Mouse (Mus musculus): Measurements from ENCODE around the gene Nup98. TPM values are rescaled to one million over a fixed set of nuclear protein-coding genes. Genes with fewer than 3 reads are reported as not detected.

Gene Nup98
- polyA plus RNA-seq, 1 experiment from 2014 or later = 35.3 TPM

DNA sequence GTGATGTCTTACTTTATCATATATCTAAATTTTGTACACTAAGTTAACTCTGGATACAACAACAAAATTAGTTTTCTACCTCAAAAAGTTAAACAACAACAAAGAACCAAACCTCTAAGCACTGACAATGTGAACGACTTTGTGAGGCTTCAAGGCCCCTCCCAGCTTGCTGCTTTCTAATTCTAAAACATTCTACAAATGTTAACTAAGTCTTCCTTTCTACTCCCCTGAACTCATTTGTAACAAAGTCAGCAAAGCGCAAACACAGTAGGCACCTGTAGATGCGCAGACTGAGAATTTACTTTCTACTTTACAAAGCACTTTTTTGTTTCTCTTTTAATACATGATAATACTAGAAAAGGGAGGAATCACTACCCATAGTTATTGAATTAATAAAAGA is 9.4 kb downstream of the Nup98 start:
- Histone ChIP-seq H3K36me3 (no peaks in the 10 kb centered on the region), H3K4me1 (0 out of 2 replicates have a peak, but pooled peaks cover 3% of the 10 kb centered on the region), H3K9ac (no peak overlapping the region), H3K27me3 (no peaks in the 10 kb centered on the region), H3K4me2 (no peak overlapping the region), H3K27ac (no peak overlapping the region), H3K9me3 (no peaks in the 10 kb centered on the region), H3K4me3 (no peak overlapping the region)
- ATAC-seq (ENCODE audit: borderline replicate concordance, extremely low read depth, low FRiP score, low TSS enrichment) = no peak
- WGBS = 79% methylated on average over 3 of the region's 3 CpGs

DNA sequence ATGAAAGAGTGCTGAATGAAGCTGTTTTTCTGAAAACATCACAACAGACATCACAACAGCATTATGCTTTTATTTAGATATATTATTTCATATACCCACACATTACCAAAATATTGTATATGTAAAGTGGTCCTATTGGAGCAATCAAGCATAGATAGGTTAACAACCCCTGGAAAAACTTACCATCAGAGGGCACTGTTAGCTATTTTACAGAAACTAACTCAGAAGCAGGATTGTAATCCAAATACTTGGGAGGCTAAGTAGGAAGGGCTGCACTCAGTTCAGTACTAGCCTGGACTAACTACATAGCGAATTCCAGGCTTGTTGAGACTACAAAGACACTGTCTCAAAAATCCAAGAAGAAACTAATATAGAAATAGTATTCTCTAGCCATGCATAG is 17.6 kb downstream of the Nup98 start:
- no peak for ATAC-seq (ENCODE audit: borderline replicate concordance, extremely low read depth, low FRiP score, low TSS enrichment)
- Histone ChIP-seq H3K4me2 (no peak overlapping the region), H3K27me3 (no peaks in the 10 kb centered on the region), H3K9ac (no peak overlapping the region), H3K36me3 (peaks cover 66% of the 10 kb centered on the region), H3K9me3 (no peaks in the 10 kb centered on the region), H3K4me3 (no peak overlapping the region), H3K27ac (no peak overlapping the region), H3K4me1 (no peaks in the 10 kb centered on the region)
- WGBS = 88% methylated on average over 1 of the region's 1 CpGs

DNA sequence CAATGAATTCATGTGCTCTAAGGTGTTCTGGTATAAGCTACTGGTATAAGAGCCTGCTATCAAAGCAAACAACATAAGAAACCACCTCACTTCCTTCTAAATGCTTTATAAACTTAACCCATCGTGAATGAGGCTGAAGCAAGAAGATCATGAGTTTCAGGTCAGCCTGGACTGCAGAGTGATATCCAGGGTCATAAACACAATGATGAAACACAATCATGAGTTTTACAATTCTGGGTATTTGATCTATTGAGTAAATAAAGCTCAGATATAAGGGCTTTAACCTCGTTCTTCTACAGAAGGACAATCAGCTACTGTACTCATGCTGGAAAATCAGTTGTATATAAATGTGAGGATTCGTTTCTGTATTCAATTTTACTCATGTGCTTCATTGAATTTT is 26.1 kb downstream of the Nup98 start:
- Histone ChIP-seq H3K9me3 (no peaks in the 10 kb centered on the region), H3K36me3 (peaks cover 70% of the 10 kb centered on the region), H3K4me2 (no peak overlapping the region), H3K4me3 (no peak overlapping the region), H3K27me3 (no peaks in the 10 kb centered on the region), H3K9ac (no peak overlapping the region), H3K27ac (no peak overlapping the region), H3K4me1 (no peaks in the 10 kb centered on the region)
- WGBS = 84% methylated on average over 3 of the region's 3 CpGs
- no peak for ATAC-seq (ENCODE audit: borderline replicate concordance, extremely low read depth, low FRiP score, low TSS enrichment)

DNA sequence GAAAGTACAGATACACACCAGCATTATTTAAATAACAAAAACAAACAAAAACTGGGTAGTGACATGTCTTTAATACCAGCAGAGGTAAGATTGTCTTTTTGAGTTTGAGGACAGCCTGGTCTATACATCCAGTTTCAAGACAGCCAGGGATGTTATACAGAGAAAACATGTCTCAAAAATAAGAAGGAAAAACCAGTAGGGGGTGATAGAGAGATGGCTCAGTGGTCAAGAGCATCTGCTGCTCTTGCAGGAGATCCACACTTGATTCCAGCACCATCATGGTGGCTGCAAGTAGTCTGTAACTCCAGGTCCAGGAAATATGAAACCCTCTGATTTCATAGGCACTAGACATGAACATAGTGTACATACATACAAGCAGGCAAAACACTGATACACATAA is 39.7 kb downstream of the Nup98 start:
- no peaks in the 10 kb centered on the region for H3K4me1 ChIP-seq
- no peaks in the 10 kb centered on the region for H3K27me3 ChIP-seq
- H3K4me3 ChIP-seq = no peak overlapping the region
- no peak overlapping the region for H3K4me2 ChIP-seq
- no peak for ATAC-seq (ENCODE audit: borderline replicate concordance, extremely low read depth, low FRiP score, low TSS enrichment)
- peaks cover 22% of the 10 kb centered on the region; the same call in 1 of the 2 replicates for H3K36me3 ChIP-seq
- no peak overlapping the region for H3K9ac ChIP-seq
- H3K9me3 ChIP-seq = no peaks in the 10 kb centered on the region
- no peak overlapping the region for H3K27ac ChIP-seq

DNA sequence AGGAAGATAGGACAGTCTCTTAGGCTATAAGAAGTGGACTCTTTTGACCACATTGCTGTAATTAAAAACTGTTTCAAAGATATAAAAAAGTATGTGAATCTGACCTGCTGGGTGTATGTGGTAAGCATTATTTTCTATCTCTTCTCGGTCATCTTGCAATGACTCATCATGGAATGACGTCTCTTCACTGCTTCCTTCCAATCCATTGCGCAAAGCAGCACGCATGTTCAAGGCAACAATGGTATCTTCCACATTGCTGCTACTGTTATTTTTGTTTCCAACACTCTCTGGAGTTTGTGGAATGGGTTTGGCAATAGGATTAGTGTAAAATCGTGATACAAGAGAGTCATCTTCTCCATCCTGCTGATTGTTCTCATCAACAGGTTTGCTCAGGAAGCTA is 56.3 kb downstream of the Nup98 start:
- no peak overlapping the region for H3K4me3 ChIP-seq
- H3K36me3 ChIP-seq = peaks cover 62% of the 10 kb centered on the region
- no peak for ATAC-seq (ENCODE audit: borderline replicate concordance, extremely low read depth, low FRiP score, low TSS enrichment)
- WGBS = 88% methylated on average over 5 of the region's 5 CpGs
- H3K27ac ChIP-seq = no peak overlapping the region
- H3K9ac ChIP-seq = no peak overlapping the region
- no peaks in the 10 kb centered on the region for H3K9me3 ChIP-seq
- no peaks in the 10 kb centered on the region for H3K27me3 ChIP-seq
- no peaks in the 10 kb centered on the region for H3K4me1 ChIP-seq
- H3K4me2 ChIP-seq = no peak overlapping the region

DNA sequence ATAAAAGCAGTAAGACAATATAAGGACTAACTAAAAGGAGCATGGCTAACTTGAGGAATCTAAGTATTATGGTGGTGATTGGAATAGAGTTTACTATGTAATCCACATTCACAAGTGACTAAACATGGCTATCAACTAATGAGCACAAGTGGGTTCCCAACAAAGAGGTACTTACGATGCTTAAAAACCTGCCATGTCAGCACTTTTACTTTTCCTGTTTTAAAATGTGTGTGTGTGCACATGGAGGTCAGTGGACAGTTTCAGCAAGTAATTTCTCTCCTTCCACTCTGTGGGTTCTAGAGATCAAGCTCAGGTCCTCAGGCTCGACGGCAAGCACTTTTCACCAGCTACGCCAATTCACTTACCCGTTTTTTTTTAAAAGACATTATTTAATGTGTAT is 72.1 kb downstream of the Nup98 start:
- no peak for ATAC-seq (ENCODE audit: borderline replicate concordance, extremely low read depth, low FRiP score, low TSS enrichment)
- over 99% methylated on average over 5 of the region's 5 CpGs for WGBS

DNA sequence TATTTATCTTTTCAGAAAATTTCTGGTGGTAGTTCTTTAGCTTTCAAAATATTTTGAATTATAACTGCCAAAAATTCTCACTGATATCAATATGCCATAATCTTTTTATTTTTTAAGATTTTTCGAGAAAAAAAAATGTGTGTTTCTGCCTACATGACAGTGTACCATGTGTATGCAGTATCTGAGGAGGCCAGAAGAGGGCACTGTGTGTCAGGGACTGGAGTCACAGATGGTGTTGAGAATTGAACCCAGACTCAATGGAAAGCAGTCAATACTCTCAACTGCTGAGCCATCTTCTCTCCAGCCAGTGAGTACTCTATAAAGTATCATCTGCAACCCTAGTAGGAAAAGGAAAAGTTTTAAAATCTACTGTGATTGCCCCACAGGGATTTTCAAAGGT is 72.5 kb downstream of the Nup98 start:
- H3K4me1 ChIP-seq = no peaks in the 10 kb centered on the region
- no peak overlapping the region for H3K4me3 ChIP-seq
- H3K27me3 ChIP-seq = no peaks in the 10 kb centered on the region
- no peak overlapping the region for H3K4me2 ChIP-seq
- no peak overlapping the region for H3K27ac ChIP-seq
- no peaks in the 10 kb centered on the region for H3K9me3 ChIP-seq
- H3K9ac ChIP-seq = no peak overlapping the region
- H3K36me3 ChIP-seq = peaks cover 75% of the 10 kb centered on the region
- WGBS = 89% methylated on average over 1 of the region's 1 CpGs
- no peak for ATAC-seq (ENCODE audit: borderline replicate concordance, extremely low read depth, low FRiP score, low TSS enrichment)

More for the DNA sequence above, 72.1 kb downstream of the Nup98 start:
- no peak overlapping the region for H3K27ac ChIP-seq
- H3K9ac ChIP-seq = no peak overlapping the region
- no peaks in the 10 kb centered on the region for H3K4me1 ChIP-seq
- H3K27me3 ChIP-seq = no peaks in the 10 kb centered on the region
- no peak overlapping the region for H3K4me2 ChIP-seq
- H3K36me3 ChIP-seq = peaks cover 73% of the 10 kb centered on the region
- H3K4me3 ChIP-seq = no peak overlapping the region
- H3K9me3 ChIP-seq = no peaks in the 10 kb centered on the region

DNA sequence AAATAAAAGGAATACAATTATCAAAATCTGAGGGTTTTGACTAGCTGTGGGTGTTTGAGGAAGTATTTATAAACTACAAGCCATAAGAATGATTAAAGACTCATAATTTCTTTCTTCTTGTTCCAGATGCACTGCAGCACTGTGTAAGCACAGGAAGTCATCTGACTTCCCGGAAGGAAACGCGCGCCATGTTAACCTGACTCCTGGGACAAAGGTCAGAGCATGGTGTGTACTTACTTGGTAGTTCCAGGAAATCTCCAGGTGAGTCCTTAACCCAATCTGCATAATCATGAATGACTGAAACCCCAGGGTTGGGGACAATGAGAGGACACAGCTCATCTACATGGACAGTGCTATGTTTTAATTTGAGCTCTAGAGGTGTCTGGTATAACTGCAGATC is 77.6 kb downstream of the Nup98 start:
- peaks cover 83% of the 10 kb centered on the region for H3K36me3 ChIP-seq
- H3K4me3 ChIP-seq = no peak overlapping the region
- H3K9me3 ChIP-seq = no peaks in the 10 kb centered on the region
- no peaks in the 10 kb centered on the region for H3K4me1 ChIP-seq
- no peak overlapping the region for H3K4me2 ChIP-seq
- WGBS = 54% methylated on average over 4 of the region's 4 CpGs
- no peaks in the 10 kb centered on the region for H3K27me3 ChIP-seq
- no peak for ATAC-seq (ENCODE audit: borderline replicate concordance, extremely low read depth, low FRiP score, low TSS enrichment)
- no peak overlapping the region for H3K27ac ChIP-seq
- no peak overlapping the region for H3K9ac ChIP-seq

DNA sequence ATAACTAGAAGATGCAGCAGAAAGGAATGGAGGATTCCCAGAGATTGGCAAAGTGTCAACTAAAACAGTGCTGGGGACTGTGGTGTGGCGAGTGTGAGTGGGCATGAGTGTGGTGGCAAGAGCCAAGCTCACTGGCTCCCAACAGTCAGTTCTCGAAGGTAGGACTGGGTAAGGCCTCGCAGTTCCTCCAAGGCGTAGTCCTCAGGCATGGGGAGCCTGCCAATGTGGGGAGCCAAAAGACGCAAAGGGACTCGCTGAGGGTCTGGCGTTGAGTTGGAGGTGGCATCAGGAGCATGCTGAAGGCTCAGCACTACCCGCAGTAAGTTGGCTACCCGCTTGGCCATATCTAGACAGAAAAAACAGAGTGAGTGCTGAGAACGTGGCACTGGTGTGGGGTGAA is 89.7 kb downstream of the Nup98 start:
- Histone ChIP-seq H3K36me3 (peaks cover 69% of the 10 kb centered on the region), H3K4me2 (no peak overlapping the region), H3K9me3 (no peaks in the 10 kb centered on the region), H3K27ac (no peak overlapping the region), H3K4me3 (no peak overlapping the region), H3K9ac (no peak overlapping the region), H3K4me1 (no peaks in the 10 kb centered on the region), H3K27me3 (no peaks in the 10 kb centered on the region)
- ATAC-seq (ENCODE audit: borderline replicate concordance, extremely low read depth, low FRiP score, low TSS enrichment) = no peak
- WGBS = 93% methylated on average over 10 of the region's 10 CpGs

DNA sequence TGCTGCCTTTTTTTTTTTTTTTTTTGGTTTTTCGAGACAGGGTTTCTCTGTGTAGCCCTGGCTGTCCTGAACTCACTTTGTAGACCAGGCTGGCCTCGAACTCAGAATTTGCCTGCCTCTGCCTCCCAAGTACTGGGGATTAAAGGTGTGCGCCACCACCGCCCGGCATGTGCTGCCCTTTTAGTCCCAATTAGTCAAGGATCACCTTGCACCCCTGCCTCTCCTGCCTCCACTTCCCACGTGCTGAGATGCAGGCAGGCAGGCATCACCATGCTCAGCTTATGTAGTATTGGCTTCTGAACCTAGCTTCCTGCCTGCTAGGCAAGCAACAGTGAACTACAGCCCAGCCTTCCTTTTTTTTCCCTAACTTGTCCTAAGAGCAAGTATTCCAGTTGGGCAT is 92.6 kb downstream of the Nup98 start:
- Histone ChIP-seq H3K4me2 (no peak overlapping the region), H3K36me3 (peaks cover 39% of the 10 kb centered on the region), H3K4me3 (no peak overlapping the region), H3K9me3 (no peaks in the 10 kb centered on the region), H3K4me1 (no peaks in the 10 kb centered on the region), H3K27me3 (no peaks in the 10 kb centered on the region), H3K27ac (no peak overlapping the region), H3K9ac (no peak overlapping the region)
- ATAC-seq (ENCODE audit: borderline replicate concordance, extremely low read depth, low FRiP score, low TSS enrichment) = no peak
- 63% methylated on average over 6 of the region's 6 CpGs for WGBS

DNA sequence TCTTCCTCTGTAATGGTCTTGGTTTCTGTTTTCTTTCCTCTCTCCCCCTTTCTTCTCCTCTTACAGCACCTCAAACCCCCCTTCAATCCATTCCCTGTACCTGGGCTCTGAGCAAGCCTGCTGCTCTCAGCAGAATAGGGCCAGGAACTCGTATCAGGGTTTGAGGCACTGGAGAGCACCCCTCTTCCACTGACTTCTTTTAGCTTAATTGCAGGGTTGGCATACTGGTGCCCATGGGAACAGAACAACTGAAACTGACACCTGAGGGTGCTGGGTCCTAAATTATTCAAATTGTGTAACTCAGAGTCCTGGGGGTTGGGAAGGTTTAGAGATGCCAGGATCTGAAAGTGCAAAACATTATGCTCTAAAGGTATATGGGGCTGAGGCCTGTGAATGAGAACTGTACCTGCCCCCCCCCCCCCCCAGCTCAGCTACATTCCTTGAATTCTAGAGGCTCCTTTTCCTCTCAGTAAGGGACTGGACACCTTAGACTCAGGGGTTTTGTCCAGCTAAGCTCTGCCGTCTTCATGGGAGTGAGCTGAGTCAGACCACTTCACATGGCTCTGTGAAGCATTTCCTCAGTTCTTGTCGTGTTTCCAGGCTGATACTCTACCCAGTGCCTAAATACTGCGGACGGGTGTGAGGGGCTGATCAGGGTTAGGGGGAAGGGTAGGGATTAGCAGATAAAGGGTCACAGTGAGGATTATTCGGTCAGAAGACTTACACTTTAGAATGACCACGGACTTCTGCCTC is 93.2 kb downstream of the Nup98 start, which contains the start of gene Chrna10:
Gene Chrna10, minus strand, starts transcription at position 250 of the 753 bp plus-strand sequence.
- ATAC-seq (ENCODE audit: borderline replicate concordance, extremely low read depth, low FRiP score, low TSS enrichment) = no peak

DNA sequence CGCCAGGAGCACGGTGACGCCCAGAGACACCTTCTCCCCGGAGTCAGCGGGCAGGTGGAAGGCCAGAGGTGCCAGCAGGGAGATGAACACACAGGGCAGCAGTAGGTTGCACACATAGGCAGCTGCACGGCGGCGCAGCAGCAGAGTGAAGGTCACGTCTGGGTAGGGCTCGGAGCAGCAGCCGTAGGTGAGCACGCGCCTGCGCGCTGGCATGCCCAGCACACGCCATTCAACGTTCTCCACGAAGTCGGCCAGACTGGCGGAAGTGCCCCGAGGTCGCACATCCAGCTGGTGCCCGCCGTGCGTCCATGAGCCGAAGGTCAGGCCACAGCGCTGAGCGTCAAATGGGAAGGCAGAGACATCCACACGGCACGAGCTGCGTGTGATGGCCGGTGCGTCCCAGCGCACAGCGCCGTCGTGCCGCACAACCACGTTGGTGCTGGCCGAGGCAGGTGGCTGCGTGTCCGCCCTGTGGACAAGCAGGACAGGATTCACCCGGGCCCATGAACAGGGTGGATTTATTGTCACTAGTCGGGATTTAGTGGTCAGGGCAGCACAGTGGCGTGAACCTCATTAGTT is 96.7 kb downstream of the Nup98 start:
- no peak overlapping the region for H3K4me2 ChIP-seq
- H3K9ac ChIP-seq = no peak overlapping the region
- no peak overlapping the region for H3K4me3 ChIP-seq
- H3K36me3 ChIP-seq = no peaks in the 10 kb centered on the region; the same call in 1 of the 2 replicates
- no peak overlapping the region for H3K27ac ChIP-seq
- H3K9me3 ChIP-seq = no peaks in the 10 kb centered on the region
- 65% methylated on average over 45 of the region's 45 CpGs for WGBS
- H3K27me3 ChIP-seq = no peaks in the 10 kb centered on the region
- no peaks in the 10 kb centered on the region for H3K4me1 ChIP-seq
- no peak for ATAC-seq (ENCODE audit: borderline replicate concordance, extremely low read depth, low FRiP score, low TSS enrichment)

More for the DNA sequence above, 93.2 kb downstream of the Nup98 start, which contains the start of gene Chrna10:
- Histone ChIP-seq H3K27ac (no peak within 1 kb of the TSS), H3K27me3 (no peaks in the 10 kb centered on the region), H3K4me2 (no peak within 1 kb of the TSS), H3K9ac (no peak within 1 kb of the TSS), H3K36me3 (peaks cover 34% of the 10 kb centered on the region), H3K4me3 (no peak within 1 kb of the TSS), H3K4me1 (no peaks in the 10 kb centered on the region), H3K9me3 (no peaks in the 10 kb centered on the region)
- 31% methylated on average over 7 of the region's 7 CpGs for WGBS
